Mouse (Mus musculus): ENCODE measurements at regions not wholly inside any gene's neighbourhood (a gene's known extent, or its start where the extent isn't known, plus 50 kb on each side); places are given as distances from the start of the nearest gene placed in this dataset.

GRCm38 (mm10) chr19:56102454-56103080 lies 184.4 kb upstream of the Habp2 start:
- Histone ChIP-seq H3K27me3 (ENCODE audit: control insufficient read depth, insufficient read depth, insufficient read length) (no peaks in the 10 kb centered on the region), H3K4me3 (no peak overlapping the region), H3K79me2 (ENCODE audit: control insufficient read depth, insufficient read depth) (no peaks in the 10 kb centered on the region), H3K36me3 (ENCODE audit: control insufficient read depth, insufficient read depth) (no peaks in the 10 kb centered on the region), H3K4me2 (ENCODE audit: low read depth) (no peak overlapping the region), H3ac (ENCODE audit: control insufficient read depth, insufficient read length) (no peak overlapping the region)
- no peak for TF ChIP-seq E2F4 (IDR thresholded peaks at IDR 0.05; ENCODE audit: insufficient read depth)
- TF ChIP-seq POLR2A (IDR thresholded peaks at IDR 0.05; ENCODE audit: insufficient read length, low read depth), result no peak
- no peak for TF ChIP-seq REST (IDR thresholded peaks at IDR 0.05; ENCODE audit: insufficient read depth, insufficient read length)
- TF ChIP-seq MYOD1 (IDR thresholded peaks at IDR 0.05; ENCODE audit: control insufficient read depth in 1 of 3, insufficient read length in 2 of 3, low read depth in 2 of 3), result no peak
- TF ChIP-seq POLR2AphosphoS2 (IDR thresholded peaks at IDR 0.05; ENCODE audit: insufficient read length, low read depth), result no peak
- no peak for TF ChIP-seq SRF (IDR thresholded peaks at IDR 0.05; ENCODE audit: control insufficient read depth, insufficient read length, low read depth)
- no peak for TF ChIP-seq MAX (IDR thresholded peaks at IDR 0.05; ENCODE audit: low read depth)
- no peak for TF ChIP-seq CEBPB (IDR thresholded peaks at IDR 0.05; ENCODE audit: insufficient read depth, poor library complexity, severe bottlenecking)
- TF ChIP-seq USF1 (IDR thresholded peaks at IDR 0.05; ENCODE audit: low read depth), result no peak
- no peak for TF ChIP-seq TCF3 (IDR thresholded peaks at IDR 0.05; ENCODE audit: insufficient read length, low read depth)
- no peak for TF ChIP-seq MYOG (IDR thresholded peaks at IDR 0.05; ENCODE audit: control insufficient read depth in 1 of 3, insufficient read depth in 1 of 3, insufficient read length in 2 of 3, low read depth in 2 of 3)
- TF ChIP-seq TCF12 (IDR thresholded peaks at IDR 0.05; ENCODE audit: insufficient read depth, poor library complexity, severe bottlenecking), result no peak

DNA sequence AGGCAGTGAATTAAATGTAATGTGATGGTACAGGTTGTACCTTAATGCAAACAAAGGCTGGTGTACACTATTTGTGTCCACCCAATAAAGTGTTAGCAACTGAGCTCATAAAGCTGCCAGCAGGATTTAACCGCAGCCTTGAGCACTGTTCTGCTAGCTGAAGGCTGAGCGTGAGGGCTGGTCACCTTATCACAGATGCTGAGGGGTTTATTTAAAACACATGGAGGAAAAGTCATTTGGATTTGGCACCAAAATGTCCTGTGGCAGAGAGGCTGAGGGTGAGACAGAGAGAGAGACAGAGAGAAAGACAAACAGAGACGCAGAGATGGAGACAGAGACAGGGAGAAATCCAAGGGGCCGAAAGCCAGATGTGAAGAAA lies 181.9 kb upstream of the Habp2 start:
- H3K4me2 ChIP-seq (ENCODE audit: low read depth), result no peak overlapping the region
- H3K79me2 ChIP-seq (ENCODE audit: control insufficient read depth, insufficient read depth), result no peaks in the 10 kb centered on the region
- TF ChIP-seq CEBPB (IDR thresholded peaks at IDR 0.05; ENCODE audit: insufficient read depth, poor library complexity, severe bottlenecking) (no peak), MYOG (IDR thresholded peaks at IDR 0.05; ENCODE audit: control insufficient read depth in 1 of 3, insufficient read depth in 1 of 3, insufficient read length in 2 of 3, low read depth in 2 of 3) (no peak), E2F4 (IDR thresholded peaks at IDR 0.05; ENCODE audit: insufficient read depth) (no peak), USF1 (IDR thresholded peaks at IDR 0.05; ENCODE audit: low read depth) (no peak), TCF12 (IDR thresholded peaks at IDR 0.05; ENCODE audit: insufficient read depth, poor library complexity, severe bottlenecking) (no peak), TCF3 (IDR thresholded peaks at IDR 0.05; ENCODE audit: insufficient read length, low read depth) (no peak), SRF (IDR thresholded peaks at IDR 0.05; ENCODE audit: control insufficient read depth, insufficient read length, low read depth) (no peak), REST (IDR thresholded peaks at IDR 0.05; ENCODE audit: insufficient read depth, insufficient read length) (no peak), POLR2A (IDR thresholded peaks at IDR 0.05; ENCODE audit: insufficient read length, low read depth) (no peak), MAX (IDR thresholded peaks at IDR 0.05; ENCODE audit: low read depth) (no peak)
- H3ac ChIP-seq (ENCODE audit: control insufficient read depth, insufficient read length), result no peak overlapping the region
- no peaks in the 10 kb centered on the region for H3K27me3 ChIP-seq (ENCODE audit: control insufficient read depth, insufficient read depth, insufficient read length)
- no peak overlapping the region for H3K4me3 ChIP-seq
- no peaks in the 10 kb centered on the region for H3K36me3 ChIP-seq (ENCODE audit: control insufficient read depth, insufficient read depth)

- Histone ChIP-seq H3K36me3 (ENCODE audit: control insufficient read depth, insufficient read depth) (no peaks in the 10 kb centered on the region), H3ac (ENCODE audit: control insufficient read depth, insufficient read length) (no peak overlapping the region), H3K4me2 (ENCODE audit: low read depth) (no peak overlapping the region), H3K27me3 (ENCODE audit: control insufficient read depth, insufficient read depth, insufficient read length) (no peaks in the 10 kb centered on the region), H3K4me3 (no peak overlapping the region), H3K79me2 (ENCODE audit: control insufficient read depth, insufficient read depth) (no peaks in the 10 kb centered on the region)
- TF ChIP-seq CEBPB (IDR thresholded peaks at IDR 0.05; ENCODE audit: insufficient read depth, poor library complexity, severe bottlenecking) (no peak), TCF12 (IDR thresholded peaks at IDR 0.05; ENCODE audit: insufficient read depth, poor library complexity, severe bottlenecking) (no peak), POLR2A (IDR thresholded peaks at IDR 0.05; ENCODE audit: insufficient read length, low read depth) (no peak), E2F4 (IDR thresholded peaks at IDR 0.05; ENCODE audit: insufficient read depth) (no peak), POLR2AphosphoS2 (IDR thresholded peaks at IDR 0.05; ENCODE audit: insufficient read length, low read depth) (no peak), SRF (IDR thresholded peaks at IDR 0.05; ENCODE audit: control insufficient read depth, insufficient read length, low read depth) (no peak), REST (IDR thresholded peaks at IDR 0.05; ENCODE audit: insufficient read depth, insufficient read length) (no peak), MAX (IDR thresholded peaks at IDR 0.05; ENCODE audit: low read depth) (no peak), USF1 (IDR thresholded peaks at IDR 0.05; ENCODE audit: low read depth) (no peak), MYOG (IDR thresholded peaks at IDR 0.05; ENCODE audit: control insufficient read depth in 1 of 3, insufficient read depth in 1 of 3, insufficient read length in 2 of 3, low read depth in 2 of 3) (no peak), TCF3 (IDR thresholded peaks at IDR 0.05; ENCODE audit: insufficient read length, low read depth) (no peak), MYOD1 (IDR thresholded peaks at IDR 0.05; ENCODE audit: control insufficient read depth in 1 of 3, insufficient read length in 2 of 3, low read depth in 2 of 3) (no peak)
Measured at GRCm38 (mm10) chr19:56105452-56106091, 181.4 kb upstream of the Habp2 start.

GRCm38 (mm10) chr19:56108796-56109195 lies 178.1 kb upstream of the Habp2 start:
- no peak overlapping the region for H3K4me3 ChIP-seq
- no peaks in the 10 kb centered on the region for H3K36me3 ChIP-seq (ENCODE audit: control insufficient read depth, insufficient read depth)
- TF ChIP-seq MYOG (IDR thresholded peaks at IDR 0.05; ENCODE audit: control insufficient read depth in 1 of 3, insufficient read depth in 1 of 3, insufficient read length in 2 of 3, low read depth in 2 of 3), result no peak
- no peak for TF ChIP-seq POLR2A (IDR thresholded peaks at IDR 0.05; ENCODE audit: insufficient read length, low read depth)
- no peak for TF ChIP-seq TCF3 (IDR thresholded peaks at IDR 0.05; ENCODE audit: insufficient read length, low read depth)
- TF ChIP-seq REST (IDR thresholded peaks at IDR 0.05; ENCODE audit: insufficient read depth, insufficient read length), result no peak
- TF ChIP-seq TCF12 (IDR thresholded peaks at IDR 0.05; ENCODE audit: insufficient read depth, poor library complexity, severe bottlenecking), result no peak
- no peak for TF ChIP-seq CEBPB (IDR thresholded peaks at IDR 0.05; ENCODE audit: insufficient read depth, poor library complexity, severe bottlenecking)
- TF ChIP-seq USF1 (IDR thresholded peaks at IDR 0.05; ENCODE audit: low read depth), result no peak
- no peak for TF ChIP-seq SRF (IDR thresholded peaks at IDR 0.05; ENCODE audit: control insufficient read depth, insufficient read length, low read depth)
- TF ChIP-seq MYOD1 (IDR thresholded peaks at IDR 0.05; ENCODE audit: control insufficient read depth in 1 of 3, insufficient read length in 2 of 3, low read depth in 2 of 3), result no peak
- no peak for TF ChIP-seq MAX (IDR thresholded peaks at IDR 0.05; ENCODE audit: low read depth)
- TF ChIP-seq E2F4 (IDR thresholded peaks at IDR 0.05; ENCODE audit: insufficient read depth), result no peak
- no peak for TF ChIP-seq POLR2AphosphoS2 (IDR thresholded peaks at IDR 0.05; ENCODE audit: insufficient read length, low read depth)
- no peak overlapping the region for H3ac ChIP-seq (ENCODE audit: control insufficient read depth, insufficient read length)
- no peaks in the 10 kb centered on the region for H3K27me3 ChIP-seq (ENCODE audit: control insufficient read depth, insufficient read depth, insufficient read length)
- no peak overlapping the region for H3K4me2 ChIP-seq (ENCODE audit: low read depth)
- H3K79me2 ChIP-seq (ENCODE audit: control insufficient read depth, insufficient read depth), result no peaks in the 10 kb centered on the region

Measured in myocyte (in vitro differentiated cells).